Mouse (Mus musculus): ENCODE data around the gene Krt31.

The Krt31 gene

DNA sequence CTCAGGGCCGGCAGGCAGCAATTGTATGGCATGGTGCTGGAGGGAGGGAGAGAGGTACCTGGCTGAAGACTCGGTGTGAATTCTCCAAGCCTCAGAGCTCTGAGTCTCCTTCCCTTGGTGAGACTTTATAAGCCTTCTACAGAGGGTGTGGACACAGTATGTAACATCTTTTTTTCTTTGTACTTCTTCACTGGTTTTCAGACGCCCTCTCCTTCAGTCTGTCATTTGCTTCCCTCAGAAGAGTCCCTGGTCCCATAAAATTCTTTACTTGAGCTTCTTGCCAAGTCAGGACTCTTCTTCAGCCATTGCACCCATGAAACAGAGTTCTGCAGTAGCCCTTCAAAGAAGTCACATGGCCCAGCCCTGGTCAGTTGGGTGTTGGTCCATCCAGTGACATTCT is at the start of gene Krt31:
TSS of gene Krt31 (minus strand) at position 101 of the 400 bp plus-strand sequence.
- no peak for DNase-seq (ENCODE audit: low read depth, low spot score)

GRCm38 (mm10) chr11:100097819-100098218 is 47.5 kb upstream of the Krt31 start:
- no peak for DNase-seq (ENCODE audit: low read depth, low spot score)

DNA sequence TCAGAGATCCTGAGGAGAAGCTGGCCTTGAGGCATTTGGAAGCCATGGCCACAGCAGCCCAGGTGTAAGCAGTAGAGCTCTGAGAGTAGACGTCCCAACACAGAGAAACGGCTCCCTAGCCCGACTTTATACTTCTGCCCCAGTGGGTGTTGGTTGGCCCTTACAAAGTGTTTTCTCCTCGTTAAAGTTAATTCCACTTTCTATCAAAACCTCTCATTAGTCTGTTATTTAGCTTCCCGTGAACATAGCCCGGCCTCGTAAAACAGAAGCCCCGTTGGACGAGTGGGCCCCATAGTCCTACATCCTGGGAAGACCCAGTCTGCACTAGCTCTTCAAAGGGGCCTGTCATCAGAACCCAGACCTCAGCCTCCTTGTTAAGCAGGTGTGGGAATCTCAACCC is 45.8 kb upstream of the Krt31 start, which contains the start of gene Krt35:
TSS of gene Krt35 (minus strand) at position 101 of the 400 bp plus-strand sequence.
- DNase-seq (ENCODE audit: low read depth, low spot score) = peak; percentile 21

GRCm38 (mm10) chr11:100088378-100089025 is 38.2 kb upstream of the Krt31 start:
- DNase-seq (ENCODE audit: low read depth, low spot score) = no peak

- DNase-seq (ENCODE audit: low read depth, low spot score) = no peak
Observed at GRCm38 (mm10) chr11:100087861-100088260, 37.5 kb upstream of the Krt31 start, which contains the start of gene Krt32. Gene Krt32, minus strand, starts transcription at chr11:100088226.

- no peak for DNase-seq (ENCODE audit: low read depth, low spot score)
Observed at GRCm38 (mm10) chr11:100073873-100074272, 23.5 kb upstream of the Krt31 start.

GRCm38 (mm10) chr11:100067293-100068036 is 17.1 kb upstream of the Krt31 start:
- no peak for DNase-seq (ENCODE audit: low read depth, low spot score)

DNA sequence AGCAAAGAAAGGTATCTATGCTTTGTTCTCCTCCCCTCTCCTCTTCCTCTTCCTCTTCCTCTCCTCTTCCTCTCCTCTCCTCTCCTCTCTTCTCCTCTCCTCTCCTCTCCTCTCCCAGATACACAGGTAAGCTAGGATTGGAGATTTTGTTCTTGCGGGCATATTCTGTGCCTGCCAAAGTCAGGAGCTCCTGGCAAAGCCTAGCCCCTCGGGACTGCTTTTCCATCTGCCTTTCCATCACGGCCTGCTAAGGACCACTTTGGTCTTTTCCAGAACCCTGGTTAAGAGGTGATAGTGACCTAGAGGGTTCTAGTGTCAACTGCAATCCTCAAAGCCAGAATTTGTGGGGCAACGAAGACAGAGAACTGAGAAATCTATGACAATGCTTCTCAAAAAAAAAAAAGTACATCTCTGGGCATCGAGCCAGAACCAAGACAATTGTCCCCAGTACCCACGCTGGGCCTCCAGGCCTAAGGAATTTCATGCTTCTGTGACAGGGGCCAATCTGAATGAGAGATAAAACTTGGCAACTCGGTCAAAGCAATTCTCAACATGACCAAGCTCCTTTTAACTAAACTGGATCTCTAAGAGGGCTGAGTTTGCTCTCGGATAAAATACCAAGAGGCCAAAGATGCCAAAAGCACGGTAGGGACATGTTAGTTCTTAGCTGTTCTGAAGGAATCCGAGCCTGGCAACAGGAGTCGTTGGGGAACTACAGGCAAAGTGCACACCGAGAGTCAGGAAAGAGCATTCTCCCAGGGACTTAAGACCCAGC is 16.1 kb upstream of the Krt31 start:
- no peak for DNase-seq (ENCODE audit: low read depth, low spot score)

- peak; percentile 14 for DNase-seq (ENCODE audit: low read depth, low spot score)
Observed at GRCm38 (mm10) chr11:100058875-100059274, 8.5 kb upstream of the Krt31 start.

DNA sequence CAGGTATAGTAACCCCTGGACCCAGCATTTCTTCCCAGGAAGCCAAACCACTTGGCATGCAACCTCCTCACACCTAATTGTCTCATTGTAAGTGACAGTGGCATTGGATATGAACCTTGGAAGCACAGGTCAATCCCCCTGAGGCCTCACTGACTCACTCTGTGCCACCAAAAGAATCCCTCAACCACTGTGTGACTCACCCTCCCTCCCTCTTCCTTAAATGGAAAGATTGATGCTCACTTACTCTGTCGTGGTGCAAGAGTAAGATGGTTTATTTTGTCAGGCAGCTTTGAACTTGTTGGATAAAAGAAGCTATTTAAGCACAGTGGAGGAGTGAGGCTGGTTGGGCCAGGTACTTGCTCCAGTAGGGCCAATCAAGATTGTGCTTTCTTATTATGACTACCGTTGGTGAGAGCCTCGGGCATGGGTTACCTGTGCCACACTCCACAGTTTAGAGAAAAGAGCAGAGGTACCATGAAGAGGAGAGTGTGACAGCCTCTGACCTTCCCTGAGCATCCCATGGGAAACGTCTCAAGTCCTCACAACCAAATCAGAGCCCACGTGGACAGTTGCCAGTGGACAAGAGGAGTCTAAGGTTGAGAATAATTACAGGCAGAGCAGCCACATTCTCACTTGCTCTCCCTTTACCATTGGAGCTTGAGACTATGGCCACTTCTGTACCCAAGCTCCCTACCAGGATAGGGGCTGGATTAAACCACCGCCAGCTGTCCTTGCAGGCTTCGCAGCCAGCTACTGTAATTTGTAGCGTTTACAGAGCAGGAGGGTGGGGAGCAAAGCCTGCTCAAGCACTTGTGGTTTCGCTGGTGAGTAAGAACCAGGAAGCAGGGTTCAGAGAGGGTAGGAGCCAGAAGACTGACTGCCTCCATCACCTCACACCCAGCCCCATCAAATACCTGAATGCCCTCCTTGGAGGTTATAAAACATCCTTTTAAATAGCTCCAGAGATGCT is 5.6 kb upstream of the Krt31 start:
- no peak for DNase-seq (ENCODE audit: low read depth, low spot score)

GRCm38 (mm10) chr11:100047193-100047592 is 3.2 kb downstream of the Krt31 start:
- DNase-seq (ENCODE audit: low read depth, low spot score) = no peak

GRCm38 (mm10) chr11:100046303-100046866 is 4.0 kb downstream of the Krt31 start:
- no peak for DNase-seq (ENCODE audit: low read depth, low spot score)

- no peak for DNase-seq (ENCODE audit: low read depth, low spot score)
Observed at GRCm38 (mm10) chr11:100041454-100041853, 8.9 kb downstream of the Krt31 start, which contains the start of gene Krt34. Gene Krt34, minus strand, starts transcription at chr11:100041554.

DNA sequence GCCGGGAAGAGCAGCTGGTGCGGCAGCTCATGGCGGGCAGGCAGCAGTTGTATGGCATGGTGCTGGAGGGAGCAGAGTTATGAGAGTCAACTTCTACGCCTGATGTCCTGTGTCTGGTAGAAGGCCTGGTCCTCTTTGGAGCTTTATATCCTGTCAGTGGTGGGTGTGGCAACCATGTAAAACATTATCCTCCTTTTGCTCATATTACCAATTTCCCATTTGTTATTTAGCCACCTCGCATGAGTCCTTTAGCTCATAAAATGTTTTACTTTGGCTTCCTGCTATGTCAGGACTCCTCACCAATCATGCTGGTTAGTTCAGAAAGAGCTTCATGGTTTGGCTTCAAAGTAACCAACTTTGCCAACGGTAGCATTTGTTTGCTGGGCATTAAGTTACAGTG is 20.6 kb downstream of the Krt31 start, which contains the start of gene Krt33b:
TSS of gene Krt33b (minus strand) at position 101 of the 400 bp plus-strand sequence.
- no peak for DNase-seq (ENCODE audit: low read depth, low spot score)

DNA sequence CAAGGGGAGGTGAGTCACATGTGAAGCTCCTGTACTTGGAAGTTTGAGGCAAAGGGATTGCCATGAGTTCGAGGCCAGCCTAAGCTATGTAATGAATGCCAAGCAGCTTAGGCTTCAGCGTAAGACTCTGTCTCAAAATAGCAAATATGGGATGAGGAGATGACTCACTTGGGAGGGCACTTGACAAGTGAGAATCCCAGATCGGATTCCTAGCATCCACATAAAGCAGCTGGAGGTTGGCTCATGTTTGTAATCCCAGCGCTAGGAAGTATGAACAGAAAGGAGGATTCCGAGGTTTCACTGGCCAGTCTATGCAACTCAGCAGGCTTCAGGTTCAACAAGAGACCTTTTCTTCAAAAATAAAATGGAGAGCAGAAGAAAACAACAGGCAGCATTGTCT is 28.9 kb downstream of the Krt31 start:
- no peak for DNase-seq (ENCODE audit: low read depth, low spot score)

- DNase-seq (ENCODE audit: low read depth, low spot score) = no peak
Observed at GRCm38 (mm10) chr11:100019466-100019865, 30.9 kb downstream of the Krt31 start.

GRCm38 (mm10) chr11:100016112-100016511 is 34.2 kb downstream of the Krt31 start, which contains the start of gene Krt33a:
Gene Krt33a, minus strand, starts transcription at chr11:100016212.
- DNase-seq (ENCODE audit: low read depth, low spot score) = no peak

DNA sequence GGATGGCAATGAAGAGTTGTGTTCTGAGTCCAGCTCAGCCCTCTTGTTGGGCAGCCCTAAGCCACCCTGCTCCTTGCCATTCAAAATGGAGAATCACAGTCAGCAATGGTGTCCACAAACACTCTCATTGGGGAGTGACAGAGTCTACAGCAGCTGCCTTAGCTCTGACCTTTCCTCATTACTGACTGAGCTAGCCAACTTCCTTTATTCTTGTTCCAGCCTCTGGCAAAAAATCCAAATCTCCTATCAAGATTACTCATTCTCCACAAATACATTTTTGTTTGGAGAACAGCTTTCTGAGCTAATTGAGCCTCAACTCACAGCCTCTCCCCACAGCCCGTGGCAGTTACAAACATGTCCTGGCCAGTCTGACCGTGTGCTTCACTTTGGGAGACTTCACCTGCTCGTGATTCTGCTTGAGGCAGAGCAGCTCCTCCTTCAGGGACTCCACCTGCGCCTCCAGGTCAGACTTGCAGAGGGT is 36.6 kb downstream of the Krt31 start:
- DNase-seq (ENCODE audit: low read depth, low spot score) = no peak

DNA sequence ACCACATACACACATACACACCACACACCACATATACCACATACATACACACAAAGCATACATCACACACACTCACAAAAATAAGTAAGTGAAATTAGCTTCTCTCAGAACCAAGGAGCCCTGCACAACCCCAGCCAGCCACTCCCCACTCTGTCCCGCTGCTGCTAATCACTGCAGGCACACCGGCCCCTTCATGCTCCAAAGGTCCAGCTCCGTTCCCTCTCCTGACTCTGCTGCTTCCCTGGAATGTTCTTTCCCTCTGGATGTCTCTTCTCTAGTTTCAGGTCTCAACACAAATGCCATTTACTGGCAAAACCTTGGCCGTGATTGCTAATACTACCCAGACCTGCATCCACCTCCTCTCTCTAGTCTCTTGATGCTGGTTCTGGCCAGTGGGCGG is 39.7 kb downstream of the Krt31 start:
- DNase-seq (ENCODE audit: low read depth, low spot score) = no peak

- DNase-seq (ENCODE audit: low read depth, low spot score) = no peak
Observed at GRCm38 (mm10) chr11:100008336-100008735, 42.0 kb downstream of the Krt31 start.
